Mouse (Mus musculus): Measurements from ENCODE around the gene Ankrd55. TPM values are rescaled to one million over a fixed set of nuclear protein-coding genes. Genes with fewer than 3 reads are reported as not detected.
A peak's percentile ranks its signal among the peaks of the same experiment; 100 is the strongest.

The Ankrd55 gene
- polyA plus RNA-seq, 1 experiment: 0.08 TPM

- 82% methylated on average over 14 of the region's 14 CpGs for WGBS
- Histone ChIP-seq H3K27me3 (replicated peaks; ENCODE audit: control insufficient read depth, insufficient read depth, low read length) (no peaks in the 10 kb centered on the region), H3K4me3 (ENCODE audit: insufficient read depth, low read depth, low read length) (no peak overlapping the region), H3K27ac (ENCODE audit: insufficient read depth, low read depth, low read length) (no peak overlapping the region), H3K4me1 (ENCODE audit: control insufficient read depth, insufficient read depth, low read length) (peaks cover 10% of the 10 kb centered on the region; the same call in 1 of the 2 replicates), H3K36me3 (ENCODE audit: control insufficient read depth, insufficient read depth, low read length) (no peaks in the 10 kb centered on the region)
- DNase-seq: no peak
- no peak for TF ChIP-seq POLR2A (IDR thresholded peaks at IDR 0.05; ENCODE audit: low read depth, low read length)
- TF ChIP-seq CTCF (conservative IDR thresholded peaks at IDR 0.05; ENCODE audit: insufficient read depth, insufficient read length, low read depth, low read length): no peak
Measured at GRCm38 (mm10) chr13:112348896-112349484, 60.7 kb downstream of the Ankrd55 start.

- WGBS: 90% methylated on average over 7 of the region's 7 CpGs
- no peak for DNase-seq
- TF ChIP-seq POLR2A (IDR thresholded peaks at IDR 0.05; ENCODE audit: low read depth, low read length) (no peak), CTCF (conservative IDR thresholded peaks at IDR 0.05; ENCODE audit: insufficient read depth, insufficient read length, low read depth, low read length) (no peak)
- H3K36me3 ChIP-seq (ENCODE audit: control insufficient read depth, insufficient read depth, low read length): no peaks in the 10 kb centered on the region
- H3K27ac ChIP-seq (ENCODE audit: insufficient read depth, low read depth, low read length): no peak overlapping the region
- no peak overlapping the region for H3K4me3 ChIP-seq (ENCODE audit: insufficient read depth, low read depth, low read length)
- no peaks in the 10 kb centered on the region for H3K27me3 ChIP-seq (replicated peaks; ENCODE audit: control insufficient read depth, insufficient read depth, low read length)
- peaks cover 15% of the 10 kb centered on the region; the same call in 1 of the 2 replicates for H3K4me1 ChIP-seq (ENCODE audit: control insufficient read depth, insufficient read depth, low read length)
Measured at GRCm38 (mm10) chr13:112349500-112349899, 61.2 kb downstream of the Ankrd55 start.

DNA sequence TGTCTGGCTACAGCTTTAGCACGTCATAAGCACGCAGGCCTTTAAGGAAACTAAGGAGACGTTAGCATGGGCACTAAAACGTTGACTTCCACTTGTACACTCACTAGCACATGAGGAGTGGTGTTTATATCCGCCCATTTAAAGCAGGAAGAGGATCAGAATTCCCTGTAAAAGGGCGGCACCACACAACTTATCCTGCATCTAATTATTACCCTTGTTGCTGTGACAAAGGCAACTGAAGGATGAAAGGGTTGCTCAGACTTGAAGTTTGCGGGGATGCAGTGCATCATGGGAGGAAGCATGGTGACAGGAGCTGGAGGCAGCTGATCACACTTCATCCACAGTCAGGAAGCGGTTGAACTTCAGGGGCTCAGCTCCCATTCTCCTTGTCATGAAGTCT lies 63.7 kb downstream of the Ankrd55 start:
- WGBS: 70% methylated on average over 8 of the region's 8 CpGs
- TF ChIP-seq CTCF (conservative IDR thresholded peaks at IDR 0.05; ENCODE audit: insufficient read depth, insufficient read length, low read depth, low read length) (no peak), POLR2A (IDR thresholded peaks at IDR 0.05; ENCODE audit: low read depth, low read length) (no peak)
- no peak overlapping the region for H3K27ac ChIP-seq (ENCODE audit: insufficient read depth, low read depth, low read length)
- H3K27me3 ChIP-seq (replicated peaks; ENCODE audit: control insufficient read depth, insufficient read depth, low read length): no peaks in the 10 kb centered on the region
- no peaks in the 10 kb centered on the region for H3K36me3 ChIP-seq (ENCODE audit: control insufficient read depth, insufficient read depth, low read length)
- H3K4me3 ChIP-seq (ENCODE audit: insufficient read depth, low read depth, low read length): no peak overlapping the region
- no peak for DNase-seq
- peaks cover 15% of the 10 kb centered on the region; the same call in 1 of the 2 replicates for H3K4me1 ChIP-seq (ENCODE audit: control insufficient read depth, insufficient read depth, low read length)

DNA sequence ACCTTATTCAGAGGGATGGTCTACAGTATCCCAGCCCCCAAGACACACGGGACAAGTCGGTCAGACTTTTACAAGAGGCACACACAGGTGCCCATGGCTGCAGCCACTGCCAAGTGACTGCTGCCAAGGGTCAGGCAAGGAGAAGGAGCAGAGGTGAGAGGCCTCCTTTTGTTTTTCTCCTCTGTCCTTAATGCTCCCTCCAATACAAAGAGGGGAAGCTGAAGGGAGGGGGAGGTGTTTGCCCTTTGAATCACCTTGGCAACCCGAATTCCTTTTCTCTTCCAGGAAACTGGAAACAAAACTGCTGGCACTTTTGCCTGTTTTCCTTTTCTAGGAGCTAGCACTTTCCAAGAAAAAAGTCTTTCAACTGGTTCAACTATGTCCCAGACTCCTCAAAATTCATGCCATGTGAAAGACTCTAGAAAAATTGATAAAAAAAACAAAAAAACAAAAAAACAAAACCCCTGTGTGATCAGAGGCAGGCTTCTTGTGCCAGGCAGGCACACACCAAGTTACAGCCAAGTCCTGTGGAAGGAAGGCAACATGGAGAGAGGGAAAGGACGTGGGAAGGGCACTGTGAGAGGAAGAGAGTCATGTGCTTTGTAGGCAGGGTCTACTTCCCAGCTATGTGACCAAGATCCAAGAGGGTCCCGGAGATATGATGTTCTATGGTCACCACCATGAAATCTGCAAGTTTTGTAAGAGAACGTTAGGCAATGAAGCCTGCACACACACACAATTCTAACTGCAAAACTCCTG lies 66.0 kb downstream of the Ankrd55 start:
- 33% methylated on average over 6 of the region's 6 CpGs for WGBS
- Histone ChIP-seq H3K4me1 (ENCODE audit: control insufficient read depth, insufficient read depth, low read length) (peaks cover 9% of the 10 kb centered on the region; the same call in 1 of the 2 replicates), H3K27ac (ENCODE audit: insufficient read depth, low read depth, low read length) (no peak overlapping the region), H3K36me3 (ENCODE audit: control insufficient read depth, insufficient read depth, low read length) (no peaks in the 10 kb centered on the region), H3K27me3 (replicated peaks; ENCODE audit: control insufficient read depth, insufficient read depth, low read length) (no peaks in the 10 kb centered on the region), H3K4me3 (ENCODE audit: insufficient read depth, low read depth, low read length) (no peak overlapping the region)
- TF ChIP-seq CTCF (conservative IDR thresholded peaks at IDR 0.05; ENCODE audit: insufficient read depth, insufficient read length, low read depth, low read length) (no peak), POLR2A (IDR thresholded peaks at IDR 0.05; ENCODE audit: low read depth, low read length) (no peak)
- DNase-seq: peak; percentile 76

DNA sequence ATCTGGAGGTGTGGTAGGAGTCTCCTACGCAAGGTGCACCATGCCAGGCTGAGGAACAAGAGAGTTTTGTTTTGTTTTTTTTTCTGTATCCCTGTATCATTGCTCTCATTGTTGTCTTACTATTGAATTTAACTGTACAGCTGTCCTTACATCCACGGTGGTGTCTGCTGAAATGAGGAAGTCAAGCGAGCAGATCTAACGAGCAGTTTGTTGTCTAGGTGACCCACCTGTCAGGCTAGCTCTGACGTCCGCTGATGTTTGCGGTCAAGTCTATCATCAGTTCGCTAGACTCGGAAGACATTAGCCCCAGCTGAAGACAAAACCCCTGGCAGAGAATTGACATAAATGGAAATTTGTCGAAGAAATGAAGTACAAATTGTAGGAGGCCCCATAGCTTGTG lies 66.7 kb downstream of the Ankrd55 start:
- 85% methylated on average over 10 of the region's 10 CpGs for WGBS
- Histone ChIP-seq H3K4me3 (ENCODE audit: insufficient read depth, low read depth, low read length) (no peak overlapping the region), H3K36me3 (ENCODE audit: control insufficient read depth, insufficient read depth, low read length) (no peaks in the 10 kb centered on the region), H3K27ac (ENCODE audit: insufficient read depth, low read depth, low read length) (no peak overlapping the region), H3K4me1 (ENCODE audit: control insufficient read depth, insufficient read depth, low read length) (peaks cover 9% of the 10 kb centered on the region; the same call in 1 of the 2 replicates), H3K27me3 (replicated peaks; ENCODE audit: control insufficient read depth, insufficient read depth, low read length) (no peaks in the 10 kb centered on the region)
- no peak for TF ChIP-seq CTCF (conservative IDR thresholded peaks at IDR 0.05; ENCODE audit: insufficient read depth, insufficient read length, low read depth, low read length)
- TF ChIP-seq POLR2A (IDR thresholded peaks at IDR 0.05; ENCODE audit: low read depth, low read length): no peak
- no peak for DNase-seq

DNA sequence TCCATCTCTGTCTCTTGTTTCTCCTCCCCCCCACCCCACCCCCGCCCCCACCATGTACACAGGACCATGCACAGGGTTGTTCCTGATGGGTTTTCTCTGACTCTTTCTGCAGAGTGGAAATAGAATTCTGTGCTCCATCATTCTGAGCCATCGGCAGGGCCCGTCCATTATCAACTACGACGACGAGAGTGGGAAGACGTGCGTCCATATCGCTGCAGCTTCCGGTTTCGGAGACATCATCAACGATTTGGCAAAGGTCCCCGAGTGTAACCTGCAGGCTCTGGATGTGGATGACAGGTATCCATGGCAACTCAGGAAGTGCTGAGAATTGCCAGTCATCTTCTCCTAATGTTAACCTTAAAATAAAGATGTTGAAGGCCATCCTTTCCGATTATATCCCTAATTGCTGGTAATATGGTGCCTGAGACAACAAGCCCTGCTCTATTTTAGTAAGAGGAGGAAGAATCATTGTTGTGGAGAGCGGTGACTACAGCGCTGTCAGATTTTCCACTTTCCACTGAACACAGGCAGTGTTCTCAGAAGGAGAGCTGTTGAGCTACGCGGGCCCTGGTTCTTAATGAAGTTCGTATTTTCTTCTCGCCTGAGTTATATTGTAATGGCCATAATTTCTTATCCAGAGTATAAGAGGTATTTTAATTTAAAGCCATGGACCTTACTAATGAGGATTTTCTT lies 67.7 kb downstream of the Ankrd55 start:
- Histone ChIP-seq H3K4me3 (ENCODE audit: insufficient read depth, low read depth, low read length) (no peak overlapping the region), H3K27me3 (replicated peaks; ENCODE audit: control insufficient read depth, insufficient read depth, low read length) (no peaks in the 10 kb centered on the region), H3K4me1 (ENCODE audit: control insufficient read depth, insufficient read depth, low read length) (peaks cover 9% of the 10 kb centered on the region; the same call in 1 of the 2 replicates), H3K27ac (ENCODE audit: insufficient read depth, low read depth, low read length) (no peak overlapping the region), H3K36me3 (ENCODE audit: control insufficient read depth, insufficient read depth, low read length) (no peaks in the 10 kb centered on the region)
- 84% methylated on average over 20 of the region's 20 CpGs for WGBS
- TF ChIP-seq POLR2A (IDR thresholded peaks at IDR 0.05; ENCODE audit: low read depth, low read length) (no peak), CTCF (conservative IDR thresholded peaks at IDR 0.05; ENCODE audit: insufficient read depth, insufficient read length, low read depth, low read length) (no peak)
- no peak for DNase-seq

DNA sequence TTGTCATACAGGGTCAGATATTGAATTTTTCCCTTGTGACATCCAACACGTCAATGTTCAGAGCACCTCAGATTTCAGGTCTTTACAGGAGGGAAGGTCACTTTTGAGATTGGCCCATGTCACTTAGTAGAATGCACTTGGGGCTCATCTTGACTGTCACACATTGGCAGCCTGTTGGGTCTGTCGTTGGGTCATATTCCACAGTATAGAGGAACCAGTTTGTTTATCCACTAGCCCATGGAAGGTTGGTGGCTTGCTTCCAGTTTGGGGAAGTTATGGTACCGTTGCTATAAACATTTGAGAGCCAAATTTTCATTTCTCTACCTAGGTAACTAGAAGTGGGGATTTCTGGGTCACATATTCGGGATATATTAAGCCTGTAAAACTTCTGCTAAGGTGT lies 73.3 kb downstream of the Ankrd55 start:
- no peak overlapping the region for H3K27ac ChIP-seq (ENCODE audit: insufficient read depth, low read depth, low read length)

More for the DNA sequence above, 73.3 kb downstream of the Ankrd55 start:
- no peak overlapping the region for H3K4me3 ChIP-seq (ENCODE audit: insufficient read depth, low read depth, low read length)
- no peak for DNase-seq
- H3K4me1 ChIP-seq (ENCODE audit: control insufficient read depth, insufficient read depth, low read length): no peaks in the 10 kb centered on the region
- TF ChIP-seq POLR2A (IDR thresholded peaks at IDR 0.05; ENCODE audit: low read depth, low read length) (no peak), CTCF (conservative IDR thresholded peaks at IDR 0.05; ENCODE audit: insufficient read depth, insufficient read length, low read depth, low read length) (no peak)
- no peaks in the 10 kb centered on the region for H3K27me3 ChIP-seq (replicated peaks; ENCODE audit: control insufficient read depth, insufficient read depth, low read length)
- H3K36me3 ChIP-seq (ENCODE audit: control insufficient read depth, insufficient read depth, low read length): no peaks in the 10 kb centered on the region
- 94% methylated on average over 4 of the region's 4 CpGs for WGBS
